Mouse (Mus musculus) effector memory CD4-positive, alpha-beta T cell, adult 5 months (primary cell): ENCODE results near the gene Smim4. TPM values are rescaled to one million over a fixed set of nuclear protein-coding genes. Genes with fewer than 3 reads are reported as not detected.

Source experiments
- polyA plus RNA-seq: library from polyadenylated mRNA; unstranded; fragments of 100-300 nt; shearing (Covaris generic); gene quantifications from one replicate; pipeline ENCODE4 v1.2.1, GENCODE M21; 2017

Smim4 gene
- polyA plus RNA-seq = 41.6 TPM

DNA sequence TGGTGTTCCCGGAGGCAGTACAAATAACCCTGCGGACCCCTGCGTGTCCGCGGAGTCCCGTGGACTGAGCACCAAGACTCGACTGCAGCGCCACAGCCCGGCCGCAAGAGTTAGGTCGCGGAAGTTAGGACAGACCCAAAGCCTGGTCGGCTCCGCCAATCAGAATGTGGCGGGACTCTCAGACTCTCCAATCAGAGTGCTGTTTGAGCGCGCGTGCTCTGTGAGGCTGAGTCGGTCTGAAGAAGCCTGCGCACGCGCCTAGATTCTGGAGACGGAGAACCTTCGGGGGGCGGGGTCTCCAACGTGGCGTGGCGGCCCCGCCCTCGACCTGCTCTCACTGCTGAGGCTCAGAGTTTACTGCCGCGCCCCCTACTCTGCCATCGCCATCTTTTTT is at the start of gene Smim4:
Smim4 (minus strand) TSS at position 131 of the 394 bp plus-strand sequence.

DNA sequence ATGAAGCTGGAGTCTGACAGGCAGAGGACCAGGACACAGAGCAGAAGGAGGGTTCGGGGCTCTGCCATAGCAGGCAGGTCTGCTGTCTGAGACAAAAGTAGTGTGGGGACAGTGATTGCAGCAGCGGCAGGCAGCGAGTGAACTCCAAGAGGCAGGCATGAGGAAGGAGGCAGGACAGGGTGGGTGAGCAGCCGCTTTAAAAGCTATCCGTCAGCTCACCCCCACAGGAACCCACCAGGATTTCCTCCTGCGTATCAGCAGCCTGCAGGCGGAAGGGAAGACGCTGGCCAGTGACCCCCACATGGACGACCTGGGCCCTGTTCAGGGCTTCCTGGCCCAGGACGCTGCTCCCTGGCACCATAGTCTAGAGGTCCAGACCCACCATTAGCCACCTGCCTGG is 39.7 kb upstream of the Smim4 start, which contains the start of gene Stab1:
Stab1 (minus strand) TSS at position 217 of the 400 bp plus-strand sequence.

DNA sequence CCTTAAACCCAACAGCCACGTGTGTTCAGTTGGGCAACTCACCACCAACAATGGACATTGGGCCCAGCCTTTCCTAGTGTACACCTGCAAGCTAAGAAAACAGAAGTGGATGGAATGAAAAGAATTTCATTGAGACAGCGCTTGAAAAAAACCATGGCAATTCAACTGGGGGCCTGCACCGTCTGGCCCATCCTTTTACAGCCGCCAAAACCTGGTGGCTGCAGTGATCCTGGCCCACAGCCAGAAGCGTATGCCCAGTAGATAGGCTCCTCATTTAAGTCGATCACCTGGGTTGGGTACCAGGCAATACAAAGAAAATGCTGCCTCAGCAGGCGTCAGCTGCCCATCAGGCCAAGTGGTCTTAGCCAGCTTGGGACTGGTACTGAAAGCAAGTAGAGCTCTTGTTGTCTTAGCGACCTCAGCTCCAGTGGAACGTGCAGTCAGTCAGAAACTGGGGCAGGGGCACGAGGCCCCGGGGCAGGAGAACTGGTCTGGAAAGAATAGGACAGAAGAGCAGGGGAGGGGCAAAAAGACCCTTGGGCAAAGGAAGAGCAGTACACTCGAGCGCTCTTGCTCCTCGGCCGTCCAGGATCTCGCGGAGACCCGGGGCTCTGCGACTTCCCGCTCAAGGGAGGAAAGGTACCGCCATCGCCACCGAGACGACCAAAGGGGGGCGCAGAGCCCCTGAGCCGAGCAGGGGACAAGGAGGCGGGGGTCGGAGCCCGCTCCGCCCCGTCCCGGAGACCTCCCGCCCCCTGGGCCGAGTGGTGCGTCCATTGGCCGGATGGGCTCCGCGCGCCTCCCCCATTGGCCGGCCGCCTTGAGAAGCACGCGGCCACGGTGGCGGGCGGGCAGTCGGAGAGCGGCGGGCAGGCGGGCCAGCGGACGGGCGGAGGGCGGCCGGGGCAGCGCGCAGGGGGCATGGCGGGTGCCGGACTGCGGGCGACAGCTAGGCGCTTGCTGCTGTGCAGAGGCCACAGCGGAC is 1.8 kb upstream of the Smim4 start, which contains the start of gene Nt5dc2:
Nt5dc2 (plus strand) TSS at position 818 of the 985 bp plus-strand sequence.

Other genes with a start within 250 kb of the Smim4 start
- not detected for gene Mustn1, start 249.8 kb downstream of the Smim4 start, polyA plus RNA-seq
- not detected for gene Itih4, start 242.5 kb downstream of the Smim4 start, polyA plus RNA-seq
- gene Itih3, start 205.2 kb downstream of the Smim4 start, polyA plus RNA-seq = not detected
- gene Itih1, start 185.7 kb downstream of the Smim4 start, polyA plus RNA-seq = not detected
- gene Nek4, start 177.6 kb downstream of the Smim4 start, polyA plus RNA-seq = 5.5 TPM
- 9.7 TPM for gene Glt8d1, start 127.6 kb downstream of the Smim4 start, polyA plus RNA-seq
- gene Spcs1, start 127.3 kb downstream of the Smim4 start, polyA plus RNA-seq = 144 TPM
- gene Pbrm1, start 109.8 kb downstream of the Smim4 start, polyA plus RNA-seq = 135 TPM
- gene Gnl3, start 109.8 kb downstream of the Smim4 start, polyA plus RNA-seq = 140 TPM
- gene Nt5dc2, start 2.1 kb upstream of the Smim4 start, polyA plus RNA-seq = not detected
- 0.76 TPM for gene Stab1, start 39.7 kb upstream of the Smim4 start, polyA plus RNA-seq
- gene Tnnc1, start 79.4 kb upstream of the Smim4 start, polyA plus RNA-seq = not detected
- gene Nisch, start 88.0 kb upstream of the Smim4 start, polyA plus RNA-seq = 242 TPM
- gene Sema3g, start 88.9 kb upstream of the Smim4 start, polyA plus RNA-seq = not detected
- gene Phf7, start 122.4 kb upstream of the Smim4 start, polyA plus RNA-seq = 6.8 TPM
- 78.6 TPM for gene Bap1, start 122.5 kb upstream of the Smim4 start, polyA plus RNA-seq
- not detected for gene Dnah1, start 194.9 kb upstream of the Smim4 start, polyA plus RNA-seq
- 47.1 TPM for gene Capn7, start 207.7 kb upstream of the Smim4 start, polyA plus RNA-seq